Mouse (Mus musculus): ENCODE measurements around the gene Mapk8ip1. TPM values are rescaled to one million over a fixed set of nuclear protein-coding genes. Genes with fewer than 3 reads are reported as not detected.
A peak's percentile ranks its signal among the peaks of the same experiment; 100 is the strongest.

Mapk8ip1 gene
- polyA plus RNA-seq (2012; rRNA removed), result 18.3 and 23.2 TPM in 2 replicates

GRCm38 (mm10) chr2:92401091-92401561 lies at the start of gene Mapk8ip1:
Mapk8ip1 (minus strand) TSS chr2:92401263.
- Histone ChIP-seq H3K4me1 (ENCODE audit: control insufficient read depth, insufficient read depth, low read length) (peaks cover 5% of the 10 kb centered on the region; the same call in 1 of the 2 replicates), H3K4me3 (replicated peaks; ENCODE audit: extremely low read depth, low read depth, low read length) (peak within 1 kb of the TSS; percentile 54)
- TF ChIP-seq POLR2A (IDR thresholded peaks at IDR 0.05; ENCODE audit: borderline replicate concordance, extremely low read depth, low read depth, low read length) (no peak), CTCF (IDR thresholded peaks at IDR 0.05; ENCODE audit: insufficient read depth, low read length) (no peak)
- 2% methylated on average over 42 of the region's 59 CpGs for WGBS
- DNase-seq, result no peak

GRCm38 (mm10) chr2:92447121-92447740 lies 46.2 kb upstream of the Mapk8ip1 start:
- 63% methylated on average over 7 of the region's 7 CpGs for WGBS
- H3K4me1 ChIP-seq (ENCODE audit: control insufficient read depth, insufficient read depth, low read length), result no peaks in the 10 kb centered on the region
- DNase-seq, result no peak
- no peak overlapping the region for H3K4me3 ChIP-seq (replicated peaks; ENCODE audit: extremely low read depth, low read depth, low read length)
- TF ChIP-seq CTCF (IDR thresholded peaks at IDR 0.05; ENCODE audit: insufficient read depth, low read length), result peak; percentile 3; the same call in 1 of the 2 replicates
- TF ChIP-seq POLR2A (IDR thresholded peaks at IDR 0.05; ENCODE audit: borderline replicate concordance, extremely low read depth, low read depth, low read length), result no peak

- no peak for DNase-seq
- Histone ChIP-seq H3K4me1 (ENCODE audit: control insufficient read depth, insufficient read depth, low read length) (no peaks in the 10 kb centered on the region), H3K4me3 (replicated peaks; ENCODE audit: extremely low read depth, low read depth, low read length) (no peak overlapping the region)
- 63% methylated on average over 8 of the region's 8 CpGs for WGBS
- TF ChIP-seq CTCF (IDR thresholded peaks at IDR 0.05; ENCODE audit: insufficient read depth, low read length), result no peak
- no peak for TF ChIP-seq POLR2A (IDR thresholded peaks at IDR 0.05; ENCODE audit: borderline replicate concordance, extremely low read depth, low read depth, low read length)
Observed at GRCm38 (mm10) chr2:92446656-92447055, 45.6 kb upstream of the Mapk8ip1 start.

DNA sequence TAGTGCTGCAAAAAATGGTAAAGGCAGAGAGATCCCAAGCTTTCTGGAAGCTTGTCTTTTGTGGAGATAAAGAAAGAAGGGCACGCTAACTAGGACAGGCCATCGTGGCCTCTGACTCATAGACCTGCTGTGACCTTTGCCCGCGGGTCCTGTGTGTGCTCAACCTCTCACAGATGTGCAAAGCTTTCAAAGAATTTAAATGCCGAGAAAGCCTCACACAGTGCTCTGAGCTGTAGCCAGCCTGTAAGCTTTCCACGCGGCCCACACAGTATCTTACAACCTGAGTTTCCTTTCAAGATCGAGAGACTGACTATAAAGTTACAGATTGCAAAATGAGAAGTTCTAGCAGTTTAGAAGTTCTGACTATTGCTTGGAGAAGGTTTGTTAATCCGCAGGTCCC lies 44.8 kb upstream of the Mapk8ip1 start:
- Histone ChIP-seq H3K4me1 (ENCODE audit: control insufficient read depth, insufficient read depth, low read length) (no peaks in the 10 kb centered on the region), H3K4me3 (replicated peaks; ENCODE audit: extremely low read depth, low read depth, low read length) (no peak overlapping the region)
- DNase-seq, result no peak
- WGBS, result 56% methylated on average over 9 of the region's 9 CpGs
- TF ChIP-seq CTCF (IDR thresholded peaks at IDR 0.05; ENCODE audit: insufficient read depth, low read length) (no peak), POLR2A (IDR thresholded peaks at IDR 0.05; ENCODE audit: borderline replicate concordance, extremely low read depth, low read depth, low read length) (no peak)

- Histone ChIP-seq H3K4me1 (ENCODE audit: control insufficient read depth, insufficient read depth, low read length) (no peaks in the 10 kb centered on the region), H3K4me3 (replicated peaks; ENCODE audit: extremely low read depth, low read depth, low read length) (no peak overlapping the region)
- no peak for DNase-seq
- TF ChIP-seq CTCF (IDR thresholded peaks at IDR 0.05; ENCODE audit: insufficient read depth, low read length) (no peak), POLR2A (IDR thresholded peaks at IDR 0.05; ENCODE audit: borderline replicate concordance, extremely low read depth, low read depth, low read length) (no peak)
- 41% methylated on average over 4 of the region's 4 CpGs for WGBS
Observed at GRCm38 (mm10) chr2:92444376-92444775, 43.3 kb upstream of the Mapk8ip1 start.

- DNase-seq, result no peak
- no peak overlapping the region for H3K4me3 ChIP-seq (replicated peaks; ENCODE audit: extremely low read depth, low read depth, low read length)
- TF ChIP-seq CTCF (IDR thresholded peaks at IDR 0.05; ENCODE audit: insufficient read depth, low read length) (no peak), POLR2A (IDR thresholded peaks at IDR 0.05; ENCODE audit: borderline replicate concordance, extremely low read depth, low read depth, low read length) (no peak)
- WGBS, result 70% methylated on average over 4 of the region's 4 CpGs
- no peaks in the 10 kb centered on the region for H3K4me1 ChIP-seq (ENCODE audit: control insufficient read depth, insufficient read depth, low read length)
Observed at GRCm38 (mm10) chr2:92443313-92443712, 42.2 kb upstream of the Mapk8ip1 start.

DNA sequence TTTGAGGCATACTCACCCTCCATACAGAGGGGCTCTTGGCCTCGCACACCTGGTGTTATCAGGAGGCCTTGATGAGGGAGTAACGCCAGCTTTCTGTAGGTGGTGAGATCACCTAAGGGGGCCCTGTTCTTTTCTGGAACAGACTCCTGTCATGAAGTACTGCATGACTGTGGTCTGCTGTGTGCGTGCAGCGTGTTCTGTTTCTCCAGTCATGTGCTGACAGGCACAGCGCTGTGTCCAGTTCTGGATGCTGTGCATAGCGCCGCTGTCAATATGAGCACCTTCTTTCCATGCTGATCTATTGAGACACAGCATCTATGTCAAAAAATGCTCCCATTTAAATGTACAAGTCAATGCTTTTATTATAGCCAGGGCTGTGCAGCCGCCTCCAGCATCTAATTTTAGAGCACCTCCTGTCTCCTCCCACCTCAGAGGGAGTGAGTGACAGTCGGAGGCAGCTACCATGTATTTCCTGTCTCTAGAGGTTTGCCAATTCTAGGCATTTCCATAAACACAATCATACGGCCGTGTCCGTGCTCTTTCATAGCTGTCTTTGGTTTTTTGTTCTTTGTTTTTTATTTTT lies 41.4 kb upstream of the Mapk8ip1 start:
- Histone ChIP-seq H3K4me3 (replicated peaks; ENCODE audit: extremely low read depth, low read depth, low read length) (no peak overlapping the region), H3K4me1 (ENCODE audit: control insufficient read depth, insufficient read depth, low read length) (peaks cover 3% of the 10 kb centered on the region; the same call in 1 of the 2 replicates)
- no peak for DNase-seq
- no peak for TF ChIP-seq POLR2A (IDR thresholded peaks at IDR 0.05; ENCODE audit: borderline replicate concordance, extremely low read depth, low read depth, low read length)
- no peak for TF ChIP-seq CTCF (IDR thresholded peaks at IDR 0.05; ENCODE audit: insufficient read depth, low read length)
- 63% methylated on average over 12 of the region's 12 CpGs for WGBS

- Histone ChIP-seq H3K4me3 (replicated peaks; ENCODE audit: extremely low read depth, low read depth, low read length) (no peak overlapping the region), H3K4me1 (ENCODE audit: control insufficient read depth, insufficient read depth, low read length) (peaks cover 3% of the 10 kb centered on the region; the same call in 1 of the 2 replicates)
- TF ChIP-seq POLR2A (IDR thresholded peaks at IDR 0.05; ENCODE audit: borderline replicate concordance, extremely low read depth, low read depth, low read length), result no peak
- TF ChIP-seq CTCF (IDR thresholded peaks at IDR 0.05; ENCODE audit: insufficient read depth, low read length), result no peak
- 59% methylated on average over 6 of the region's 6 CpGs for WGBS
- no peak for DNase-seq
Observed at GRCm38 (mm10) chr2:92440432-92440831, 39.4 kb upstream of the Mapk8ip1 start.

- no peak for TF ChIP-seq POLR2A (IDR thresholded peaks at IDR 0.05; ENCODE audit: borderline replicate concordance, extremely low read depth, low read depth, low read length)
- no peak for TF ChIP-seq CTCF (IDR thresholded peaks at IDR 0.05; ENCODE audit: insufficient read depth, low read length)
- DNase-seq, result no peak
- Histone ChIP-seq H3K4me3 (replicated peaks; ENCODE audit: extremely low read depth, low read depth, low read length) (no peak overlapping the region), H3K4me1 (ENCODE audit: control insufficient read depth, insufficient read depth, low read length) (peaks cover 7% of the 10 kb centered on the region)
- WGBS, result 58% methylated on average over 3 of the region's 3 CpGs
Observed at GRCm38 (mm10) chr2:92438567-92438966, 37.5 kb upstream of the Mapk8ip1 start.

DNA sequence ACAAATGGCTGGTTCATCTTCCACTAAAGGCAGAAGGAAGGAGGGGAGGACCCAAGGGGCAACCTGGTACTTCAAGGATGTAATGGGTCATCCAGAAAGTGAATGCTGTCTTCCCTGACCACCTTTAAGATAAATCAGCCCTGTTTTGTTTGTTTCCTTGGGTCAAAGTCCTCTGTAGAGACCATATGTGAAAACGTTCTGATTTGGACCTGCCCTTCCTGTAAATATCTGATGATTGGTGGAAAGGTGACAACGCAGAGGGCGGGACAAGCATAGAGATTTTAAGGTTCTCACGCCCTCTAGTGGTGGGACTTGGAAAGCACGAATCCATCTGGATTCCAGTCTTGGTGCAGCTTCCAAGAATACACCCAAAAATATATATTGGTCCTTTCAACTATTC lies 36.8 kb upstream of the Mapk8ip1 start:
- TF ChIP-seq POLR2A (IDR thresholded peaks at IDR 0.05; ENCODE audit: borderline replicate concordance, extremely low read depth, low read depth, low read length) (no peak), CTCF (IDR thresholded peaks at IDR 0.05; ENCODE audit: insufficient read depth, low read length) (peak; percentile 65)
- peak; percentile 74 for DNase-seq
- under 1% methylated on average over 5 of the region's 5 CpGs for WGBS
- Histone ChIP-seq H3K4me1 (ENCODE audit: control insufficient read depth, insufficient read depth, low read length) (peaks cover 9% of the 10 kb centered on the region), H3K4me3 (replicated peaks; ENCODE audit: extremely low read depth, low read depth, low read length) (peak overlapping the region; percentile 48)
